18 mouse cellular contexts compared by ENCODE assay signal in the genomic region with DNA sequence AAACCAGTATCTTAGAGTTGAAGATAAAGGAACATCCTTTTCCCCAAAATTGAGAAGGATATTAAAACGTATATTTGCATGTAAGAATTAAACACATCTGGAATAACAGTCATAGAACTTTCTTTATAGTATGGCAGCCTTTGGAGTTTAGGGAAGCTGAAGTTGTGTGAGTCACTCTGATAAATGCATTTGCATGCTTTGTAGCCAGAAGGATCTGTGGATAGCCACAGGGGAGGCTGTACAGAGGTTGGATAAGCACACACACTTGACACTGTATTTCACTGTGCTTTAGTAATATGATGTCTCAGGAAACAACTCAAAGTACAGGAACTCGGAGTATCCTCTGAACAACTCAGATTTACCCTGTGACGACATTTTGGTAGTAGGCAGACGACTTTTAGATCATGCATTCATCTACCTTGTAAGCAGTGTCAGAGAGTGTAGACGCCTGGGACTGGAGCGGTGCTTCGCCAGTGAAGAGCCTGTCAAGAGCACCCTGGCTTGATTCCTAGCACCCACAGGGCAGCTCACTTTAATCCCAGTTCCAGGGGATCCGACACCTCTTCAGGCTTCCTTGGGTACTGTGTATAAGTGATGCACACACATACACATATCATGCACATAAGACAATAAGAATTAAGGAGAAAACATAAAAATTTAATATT.
A peak's percentile ranks its signal among the peaks of the same experiment; 100 is the strongest.
DNase-seq lines count a peak whose midpoint lies in the region; ATAC-seq and TF ChIP-seq lines count a peak whose summit lies in the region.
"Had no signal": no experiment of that assay in that cellular context is flagged by ENCODE, and none has a peak within 500 bp of the region (broad histone marks: within the 10 kb centered on the region; RNA-seq: fewer than 3 reads in every experiment).

No protein-coding gene starts in this region.

- TF ChIP-seq EP300 in stomach, postnatal 0 days (optimal IDR thresholded peaks at IDR 0.05), result no peak
- peak; percentile 69 for TF ChIP-seq EP300 in liver, embryonic 14.5 days (IDR thresholded peaks at IDR 0.05; ENCODE audit: low read depth)

- no peaks in the 10 kb centered on the region for H3K36me3 ChIP-seq in stomach, embryonic 15.5 days
- H3K36me3 ChIP-seq in stomach, postnatal 0 days (ENCODE audit: control insufficient read depth, insufficient read depth, low read length), result no peaks in the 10 kb centered on the region
- H3K36me3 ChIP-seq in liver, embryonic 14.5 days (replicated peaks; ENCODE audit: control insufficient read depth, insufficient read depth, low read depth), result no peaks in the 10 kb centered on the region
- H3K36me3 ChIP-seq in forebrain, postnatal 0 days (ENCODE audit: insufficient read depth), result no peaks in the 10 kb centered on the region
- no peaks in the 10 kb centered on the region; the same call in 1 of the 2 replicates for H3K36me3 ChIP-seq in neural tube, embryonic 15.5 days
- H3K36me3 ChIP-seq: embryonic facial prominence, embryonic 15.5 days; forebrain, embryonic 12.5 days had no signal

- H3K27me3 ChIP-seq in stomach, embryonic 15.5 days (replicated peaks), result no peaks in the 10 kb centered on the region
- no peaks in the 10 kb centered on the region for H3K27me3 ChIP-seq in stomach, postnatal 0 days (ENCODE audit: control insufficient read depth, insufficient read depth, low read length)
- H3K27me3 ChIP-seq in liver, embryonic 14.5 days (ENCODE audit: control insufficient read depth, insufficient read depth, low read length), result no peaks in the 10 kb centered on the region
- no peaks in the 10 kb centered on the region for H3K27me3 ChIP-seq in forebrain, postnatal 0 days (ENCODE audit: insufficient read depth, low read length)
- H3K27me3 ChIP-seq in neural tube, embryonic 15.5 days (replicated peaks), result no peaks in the 10 kb centered on the region
- H3K27me3 ChIP-seq: embryonic facial prominence, embryonic 15.5 days; forebrain, embryonic 12.5 days had no signal

- H3K4me3 ChIP-seq in stomach, embryonic 15.5 days (replicated peaks), result no peak overlapping the region
- no peak overlapping the region for H3K4me3 ChIP-seq in stomach, postnatal 0 days (ENCODE audit: low read depth, low read length)
- H3K4me3 ChIP-seq in liver, embryonic 14.5 days (ENCODE audit: insufficient read depth in 1 of 2, low read depth in 2 of 2, low read length in 2 of 2), result no peak overlapping the region
- H3K4me3 ChIP-seq in forebrain, postnatal 0 days (ENCODE audit: low read depth, low read length), result no peak overlapping the region
- H3K4me3 ChIP-seq in neural tube, embryonic 15.5 days (replicated peaks), result no peak overlapping the region
- H3K4me3 ChIP-seq: embryonic facial prominence, embryonic 15.5 days; forebrain, embryonic 12.5 days had no signal

- 87% methylated on average over 8 of the region's 8 CpGs for WGBS in stomach, embryonic 15.5 days
- 92% methylated on average over 8 of the region's 8 CpGs for WGBS in stomach, postnatal 0 days
- WGBS in liver, embryonic 14.5 days (ENCODE audit: insufficient replicate concordance), result 40% methylated on average over 8 of the region's 8 CpGs
- WGBS in forebrain, postnatal 0 days, result 95% methylated on average over 8 of the region's 8 CpGs
- 95% methylated on average over 8 of the region's 8 CpGs for WGBS in neural tube, embryonic 15.5 days

- H3K9me3 ChIP-seq in stomach, embryonic 15.5 days, result no peaks in the 10 kb centered on the region
- H3K9me3 ChIP-seq in stomach, postnatal 0 days (ENCODE audit: control insufficient read depth, low read length), result no peaks in the 10 kb centered on the region
- H3K9me3 ChIP-seq in liver, embryonic 14.5 days (ENCODE audit: control insufficient read depth, low read length), result no peaks in the 10 kb centered on the region
- H3K9me3 ChIP-seq in forebrain, postnatal 0 days (ENCODE audit: low read length), result no peaks in the 10 kb centered on the region
- H3K9me3 ChIP-seq in neural tube, embryonic 15.5 days (replicated peaks), result no peaks in the 10 kb centered on the region
- H3K9me3 ChIP-seq: embryonic facial prominence, embryonic 15.5 days; forebrain, embryonic 12.5 days had no signal

- H3K27ac ChIP-seq in stomach, embryonic 15.5 days, result no peak overlapping the region
- H3K27ac ChIP-seq in stomach, postnatal 0 days (replicated peaks), result no peak overlapping the region
- H3K27ac ChIP-seq in liver, embryonic 14.5 days, result peak overlapping the region; percentile 97
- no peak overlapping the region for H3K27ac ChIP-seq in forebrain, postnatal 0 days (ENCODE audit: low read depth, low read length)
- no peak overlapping the region for H3K27ac ChIP-seq in neural tube, embryonic 15.5 days (replicated peaks)
- H3K27ac ChIP-seq: embryonic facial prominence, embryonic 15.5 days; forebrain, embryonic 12.5 days; kidney, postnatal 0 days had no signal

- H3K4me2 ChIP-seq in stomach, embryonic 15.5 days, result no peak overlapping the region
- H3K4me2 ChIP-seq in stomach, postnatal 0 days (replicated peaks; ENCODE audit: low read depth), result no peak overlapping the region
- H3K4me2 ChIP-seq in liver, embryonic 14.5 days (ENCODE audit: low read depth), result peak overlapping the region; percentile 67
- no peak overlapping the region for H3K4me2 ChIP-seq in forebrain, postnatal 0 days (ENCODE audit: low read depth)
- H3K4me2 ChIP-seq in neural tube, embryonic 15.5 days, result no peak overlapping the region
- H3K4me2 ChIP-seq: embryonic facial prominence, embryonic 15.5 days; forebrain, embryonic 12.5 days; midbrain, embryonic 11.5 days had no signal

- H3K9ac ChIP-seq in stomach, embryonic 15.5 days, result no peak overlapping the region
- H3K9ac ChIP-seq in stomach, postnatal 0 days (ENCODE audit: low read length), result no peak overlapping the region
- H3K9ac ChIP-seq in liver, embryonic 14.5 days (replicated peaks), result peak overlapping the region; percentile 64
- H3K9ac ChIP-seq in forebrain, postnatal 0 days, result no peak overlapping the region
- no peak overlapping the region for H3K9ac ChIP-seq in neural tube, embryonic 15.5 days (replicated peaks)
- H3K9ac ChIP-seq: embryonic facial prominence, embryonic 15.5 days; forebrain, embryonic 12.5 days had no signal

- no peak for DNase-seq in stomach, postnatal 0 days (ENCODE audit: low spot score)
- peak in 2 of 3 experiments; percentile 53 to 58 for DNase-seq in liver, embryonic 14.5 days (ENCODE audit: low read depth in 3 of 3, low spot score in 3 of 3)
- DNase-seq in MN1 (ENCODE audit: low spot score), result no peak
- no peak for DNase-seq in forebrain, postnatal 0 days
- DNase-seq: adrenal gland, postnatal 14 days; cerebellum, adult 18-20 months; cerebellum, postnatal 25 days; gastrocnemius, postnatal 25 days; kidney, adult 18-20 months; right cerebral cortex, postnatal 4 days had no signal

- no peak for TF ChIP-seq CTCF in stomach, postnatal 0 days (IDR thresholded peaks at IDR 0.05; ENCODE audit: low read depth)
- no peak for TF ChIP-seq CTCF in liver, embryonic 14.5 days (IDR thresholded peaks at IDR 0.05; ENCODE audit: low read depth)
- TF ChIP-seq CTCF in forebrain, postnatal 0 days (IDR thresholded peaks at IDR 0.05; ENCODE audit: low read depth), result no peak

- ATAC-seq in stomach, embryonic 15.5 days (ENCODE audit: insufficient read depth, low FRiP score, low read depth), result peak; percentile 69; the same call in 1 of the 2 replicates
- no peak for ATAC-seq in stomach, postnatal 0 days (ENCODE audit: low FRiP score, low TSS enrichment)
- peak; percentile 55 for ATAC-seq in erythroblast, adult 5-6 weeks (replicated peaks; ENCODE audit: low FRiP score, poor library complexity, severe bottlenecking)
- ATAC-seq in liver, embryonic 14.5 days (ENCODE audit: insufficient read depth), result peak; percentile 68
- no peak for ATAC-seq in forebrain, postnatal 0 days
- no peak for ATAC-seq in neural tube, embryonic 15.5 days (ENCODE audit: low FRiP score)
- ATAC-seq: lung, postnatal 0 days had no signal

- no peaks in the 10 kb centered on the region for H3K4me1 ChIP-seq in stomach, embryonic 15.5 days
- no peaks in the 10 kb centered on the region for H3K4me1 ChIP-seq in stomach, postnatal 0 days (replicated peaks; ENCODE audit: control insufficient read depth, insufficient read depth)
- H3K4me1 ChIP-seq in liver, embryonic 14.5 days (replicated peaks; ENCODE audit: control insufficient read depth in 2 of 2, insufficient read depth in 2 of 2, low read length in 1 of 2), result peaks cover 57 to 58% of the 10 kb centered on the region in 2 experiments
- no peaks in the 10 kb centered on the region for H3K4me1 ChIP-seq in forebrain, postnatal 0 days (ENCODE audit: insufficient read depth)
- H3K4me1 ChIP-seq in neural tube, embryonic 15.5 days, result no peaks in the 10 kb centered on the region
- H3K4me1 ChIP-seq: embryonic facial prominence, embryonic 15.5 days; forebrain, embryonic 12.5 days had no signal

Comparison
In these comparisons a context has a peak if more than half of its experiments do, and no peak if none do; other contexts are left out.
1. ATAC-seq: peak in stomach, embryonic 15.5 days (single experiment), erythroblast, adult 5-6 weeks (single experiment) and liver, embryonic 14.5 days (single experiment); none in stomach, postnatal 0 days (single experiment), forebrain, postnatal 0 days (single experiment) and neural tube, embryonic 15.5 days (single experiment).
2. DNase-seq: peak in liver, embryonic 14.5 days (2 of 3); none in stomach, postnatal 0 days (single experiment), MN1 (single experiment) and forebrain, postnatal 0 days (single experiment).